Mouse (Mus musculus) stomach, postnatal 0 days (tissue): ENCODE measurements at regions not wholly inside any gene's neighbourhood (a gene's known extent, or its start where the extent isn't known, plus 50 kb on each side); places are given as distances from the start of the nearest gene placed in this dataset.

Experiments used
- CTCF ChIP-seq: IDR thresholded peaks from 2 replicates; pipeline ENCODE4 v1.5.1; 2016; ENCODE audit warnings: antibody characterized with exemption, low read depth, mild to moderate bottlenecking, moderate library complexity
- EP300 ChIP-seq: optimal IDR thresholded peaks from 2 replicates; pipeline ENCODE3; 2016; ENCODE audit warnings: antibody characterized with exemption

- TF ChIP-seq CTCF, result no peak
- no peak for TF ChIP-seq EP300
These were observed 109.8 kb upstream of the Adcy2 start for GRCm38 (mm10) chr13:69109168-69109567.
